Mouse (Mus musculus) urinary bladder, postnatal 4 days (tissue): ENCODE results near the gene Gm7347.
"Not testable (repeated sequence)": the region's sequence is repeated elsewhere in the genome, so short reads cannot be mapped to it uniquely, and the experiment has no call there.

Experiments used
- DNase-seq, 2 experiments: peaks; one replicate each; pipeline ENCODE4 v3.0.0; 2021 to 2022; ENCODE audit warnings: low spot score in 2 of 2

Gene Gm7347

DNA sequence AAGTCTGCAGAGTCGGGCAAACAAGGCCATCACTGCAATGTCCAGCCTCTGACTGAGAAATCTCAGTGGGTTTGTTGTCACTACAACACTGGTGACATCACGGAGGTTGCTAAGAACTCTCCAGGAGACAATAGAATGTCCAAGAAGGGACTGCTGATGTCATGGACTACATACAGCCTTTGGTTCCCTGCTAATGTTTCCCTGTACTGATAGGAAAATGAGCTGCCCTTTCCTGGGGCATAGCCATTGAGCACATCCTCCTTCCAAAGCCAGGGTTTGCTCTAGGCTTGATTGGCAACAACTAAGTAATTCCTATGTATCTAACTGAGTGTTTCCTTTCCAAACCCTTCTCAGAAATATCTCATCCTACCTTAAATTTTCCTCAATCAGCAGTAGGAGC is at the start of gene Gm7347:
Gm7347 (minus strand) TSS at position 101 of the 400 bp plus-strand sequence.
- not testable (repeated sequence) for DNase-seq

DNA sequence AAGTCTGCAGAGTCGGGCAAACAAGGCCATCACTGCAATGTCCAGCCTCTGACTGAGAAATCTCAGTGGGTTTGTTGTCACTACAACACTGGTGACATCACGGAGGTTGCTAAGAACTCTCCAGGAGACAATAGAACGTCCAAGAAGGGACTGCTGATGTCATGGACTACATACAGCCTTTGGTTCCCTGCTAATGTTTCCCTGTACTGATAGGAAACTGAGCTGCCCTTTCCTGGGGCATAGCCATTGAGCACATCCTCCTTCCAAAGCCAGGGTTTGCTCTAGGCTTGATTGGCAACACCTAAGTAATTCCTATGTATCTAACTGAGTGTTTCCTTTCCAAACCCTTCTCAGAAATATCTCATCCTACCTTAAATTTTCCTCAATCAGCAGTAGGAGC is 46.9 kb upstream of the Gm7347 start, which contains the start of gene 5031410I06Rik:
5031410I06Rik (minus strand) TSS at position 101 of the 400 bp plus-strand sequence.
- not testable (repeated sequence) for DNase-seq

- not testable (repeated sequence) for DNase-seq
Measured at GRCm38 (mm10) chr5:26089191-26089590, 30.8 kb upstream of the Gm7347 start, which contains the start of gene Gm10471. Gene Gm10471 (minus strand): TSS chr5:26089291.

DNA sequence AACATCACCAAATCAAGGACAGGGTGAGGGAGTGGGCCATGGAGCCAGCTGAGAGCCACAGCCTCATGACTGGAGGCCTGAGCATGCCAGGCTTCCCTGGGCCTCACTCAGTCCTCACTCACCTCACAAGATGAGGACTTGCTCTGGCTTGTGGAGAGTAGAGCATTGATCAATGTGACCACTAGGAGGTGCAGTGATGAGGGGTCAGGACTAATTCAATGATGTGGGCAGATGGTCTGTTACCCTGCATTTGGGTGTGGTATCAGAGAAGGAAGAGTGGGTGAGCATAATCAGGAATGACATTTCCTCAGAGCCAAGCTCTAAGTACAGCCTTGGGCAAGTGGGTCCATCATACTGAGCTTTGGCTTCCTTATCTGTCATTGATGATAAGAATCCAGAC is 20.6 kb upstream of the Gm7347 start:
- not testable (repeated sequence) for DNase-seq

- DNase-seq: no peak
Measured at GRCm38 (mm10) chr5:26070716-26071115, 12.3 kb upstream of the Gm7347 start.

GRCm38 (mm10) chr5:26039458-26039857 is 18.9 kb downstream of the Gm7347 start, which contains the start of gene Speer4a:
Gene Speer4a (minus strand): TSS chr5:26039558.
- DNase-seq: not testable (repeated sequence)

GRCm38 (mm10) chr5:26022816-26023215 is 35.6 kb downstream of the Gm7347 start, which contains the start of gene Gm5862:
Gene Gm5862 (minus strand): TSS chr5:26022916.
- DNase-seq: not testable (repeated sequence)

DNA sequence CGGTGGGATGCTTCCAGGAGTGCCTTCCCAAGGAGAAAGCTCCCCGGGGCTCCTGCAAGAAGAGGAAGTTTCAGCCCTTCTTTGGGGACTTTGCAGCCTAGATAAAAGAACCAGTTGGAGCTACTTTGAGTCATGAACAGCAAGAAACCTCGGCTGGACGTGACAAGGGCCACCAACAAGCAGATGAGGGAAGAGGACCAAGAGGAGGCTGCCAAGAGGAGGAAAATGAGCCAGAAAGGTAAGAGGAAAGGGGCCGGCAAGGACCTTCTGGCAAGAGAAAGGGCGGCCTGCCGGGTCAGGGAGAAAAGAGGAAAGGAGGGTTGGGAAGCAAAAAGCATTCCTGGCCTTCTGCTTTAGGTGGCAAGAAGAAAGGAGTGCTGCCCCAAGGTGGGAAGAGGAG is 50.7 kb downstream of the Gm7347 start:
- DNase-seq: not testable (repeated sequence)

DNA sequence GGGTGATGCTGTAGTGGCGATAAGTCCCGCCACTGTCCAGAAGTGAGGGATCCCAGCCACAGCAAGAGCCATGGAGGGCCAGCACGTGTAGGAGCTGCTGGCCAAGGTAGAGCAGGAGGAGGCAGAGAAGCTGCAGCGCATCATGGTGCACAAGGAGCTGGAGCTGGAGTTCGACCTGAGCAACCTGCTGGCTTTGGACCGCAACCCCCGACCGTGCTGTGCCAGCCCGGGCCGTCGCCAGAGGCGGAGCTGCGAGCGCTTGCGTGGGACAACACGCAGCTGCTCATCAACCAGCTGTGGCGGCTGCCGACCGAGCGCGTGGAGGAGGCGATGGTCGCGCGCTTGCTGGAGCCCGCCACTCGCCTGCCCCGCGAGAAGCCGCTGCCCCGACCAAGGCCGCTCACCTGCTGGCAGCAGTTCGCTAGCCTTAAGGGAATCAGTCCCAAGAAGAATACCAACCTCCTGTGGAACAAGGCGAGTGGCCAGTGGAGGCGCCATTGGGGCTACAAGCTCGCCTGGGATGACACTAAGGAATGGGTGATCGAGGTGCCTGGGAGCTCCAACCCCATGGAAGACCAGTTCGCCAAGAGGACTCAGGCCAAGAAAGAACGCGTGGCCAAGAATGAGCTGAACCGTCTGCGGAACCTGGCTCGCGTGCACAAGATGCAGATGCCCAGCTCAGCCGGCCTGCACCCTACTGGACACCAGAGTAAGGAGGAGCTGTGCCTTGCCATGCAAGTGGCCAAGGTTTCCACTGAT is 51.3 kb downstream of the Gm7347 start:
- peak; percentile 26 to 58 for DNase-seq

- DNase-seq: not testable (repeated sequence)
Measured at GRCm38 (mm10) chr5:26004698-26005097, 53.7 kb downstream of the Gm7347 start, which contains the start of gene Gm1979. Gene Gm1979 (minus strand): TSS chr5:26004798.
